Mouse (Mus musculus) heart, adult 18-20 months (tissue): ENCODE data around the gene Rbfox1. TPM values are rescaled to one million over a fixed set of nuclear protein-coding genes. Genes with fewer than 3 reads are reported as not detected.

Experiments used
- DNase-seq, 2 experiments: peaks; one replicate each; pipeline ENCODE4 v3.0.0; 2021 to 2022; ENCODE audit warnings: mixed read lengths in 1 of 2
- long read RNA-seq, 2 experiments: library from polyadenylated mRNA; stranded (forward); transcript quantifications; one replicate each; pipeline ENCODE4 v2.0.0; 2021
- total RNA-seq, 2 experiments: library from RNA; stranded (reverse); gene quantifications; 2 replicates each; pipeline ENCODE4 v1.2.3; 2021

Gene Rbfox1
- 10 to 100 TPM; 56.9 to 65.4 TPM for total RNA-seq
- long read RNA-seq, experiment 1, partial matches to known transcripts: 1 of 10 reads
- long read RNA-seq, experiment 1, other reads (novel, unspliced or antisense): 9 of 10 reads
- long read RNA-seq, experiment 2, partial matches to known transcripts: 1 of 7 reads
- long read RNA-seq, experiment 2, other reads (novel, unspliced or antisense): 6 of 7 reads

DNA sequence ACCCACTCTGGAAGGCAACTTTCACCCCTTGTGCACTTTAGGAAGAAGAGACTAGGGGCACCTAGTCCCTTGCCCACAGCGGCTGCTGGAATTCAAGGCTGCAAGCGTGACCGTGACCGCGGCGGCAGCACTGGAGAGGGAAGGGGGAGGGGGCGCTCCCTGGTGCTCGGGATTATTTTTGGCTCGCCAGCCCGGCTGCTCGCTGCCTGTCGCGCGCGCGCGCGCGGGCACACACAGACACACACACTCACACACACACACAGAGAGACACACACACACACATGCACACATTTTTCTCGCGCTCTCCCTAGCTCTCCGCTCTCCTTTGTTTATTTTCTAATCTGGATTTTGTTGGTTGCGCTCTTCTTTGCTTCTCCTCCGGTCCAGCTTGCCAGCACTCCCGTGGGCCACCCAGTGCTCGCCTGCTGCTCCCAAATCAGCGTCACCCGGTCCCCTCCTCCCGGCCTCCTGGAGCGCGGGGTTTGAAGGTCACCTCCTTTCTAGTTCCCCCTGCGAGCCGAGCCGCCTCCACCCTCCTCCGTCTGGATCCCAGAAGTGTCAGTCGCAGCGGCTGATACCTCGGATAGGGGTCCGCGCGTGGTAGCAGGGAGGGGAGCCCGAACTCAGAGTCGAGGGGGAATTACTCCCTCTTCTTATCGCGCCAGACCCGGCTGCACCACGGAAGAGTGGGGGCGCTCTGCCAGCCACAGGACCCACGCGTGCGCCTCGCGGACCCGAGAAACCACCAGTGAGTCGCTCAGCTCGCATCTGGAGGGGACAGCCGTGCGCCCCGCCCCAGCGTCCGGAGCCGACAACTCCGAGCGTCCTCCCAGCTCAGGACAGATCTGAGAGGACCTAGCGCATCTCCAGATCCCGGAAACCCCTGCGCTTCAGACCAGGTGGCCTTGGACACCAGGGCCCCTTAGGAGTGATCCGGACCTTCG, at the start of gene Rbfox1:
Rbfox1 (plus strand) TSS at position 610 of the 944 bp plus-strand sequence.
- peak in 1 of 2 experiments; percentile 6 for DNase-seq

- DNase-seq: no peak
Measured at GRCm38 (mm10) chr16:5836744-5837143, 48.4 kb upstream of the Rbfox1 start.

- DNase-seq: no peak
Measured at GRCm38 (mm10) chr16:5841167-5841566, 44.0 kb upstream of the Rbfox1 start.

DNA sequence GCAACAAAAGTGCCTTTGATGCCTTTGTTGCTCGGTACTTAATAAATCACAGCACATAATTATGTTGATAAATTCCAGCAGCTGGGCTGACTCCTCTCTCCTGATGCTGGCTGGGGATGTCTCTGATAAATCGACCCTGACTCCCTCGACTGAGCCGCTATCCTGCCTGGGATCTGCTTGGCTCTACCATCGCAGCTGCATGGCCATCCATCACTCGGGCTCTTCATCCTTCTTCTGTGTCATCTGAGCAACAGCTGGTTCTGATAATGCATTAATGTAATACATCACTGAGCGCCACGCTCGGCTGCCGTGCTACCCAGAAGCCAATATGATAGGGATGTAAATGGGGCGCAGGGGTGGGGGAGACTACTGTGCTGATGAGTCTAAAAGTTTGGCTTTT, 39.5 kb upstream of the Rbfox1 start:
- DNase-seq: no peak

GRCm38 (mm10) chr16:5853055-5853454, 32.1 kb upstream of the Rbfox1 start:
- DNase-seq: no peak

- no peak for DNase-seq
Measured at GRCm38 (mm10) chr16:5864350-5864749, 20.8 kb upstream of the Rbfox1 start.

DNA sequence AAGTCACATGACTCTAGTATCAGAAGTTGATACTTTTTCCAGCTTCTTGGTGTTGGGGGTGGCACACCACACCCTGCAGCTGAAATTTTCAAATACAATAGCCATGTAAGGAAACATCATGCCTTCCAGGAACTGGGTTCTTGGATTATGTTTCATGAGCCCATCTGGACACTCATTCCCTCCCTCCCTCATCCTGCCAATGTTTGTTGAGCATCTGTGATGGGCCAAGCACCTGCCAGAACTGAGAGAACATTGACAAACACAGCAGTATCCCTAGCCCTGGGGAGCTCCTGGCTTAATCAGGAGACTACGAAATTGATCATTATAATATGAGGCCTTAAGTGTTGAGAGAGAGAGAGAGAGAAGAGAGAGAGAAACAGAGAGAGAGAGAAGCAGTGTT, 18.2 kb upstream of the Rbfox1 start:
- DNase-seq: no peak

DNA sequence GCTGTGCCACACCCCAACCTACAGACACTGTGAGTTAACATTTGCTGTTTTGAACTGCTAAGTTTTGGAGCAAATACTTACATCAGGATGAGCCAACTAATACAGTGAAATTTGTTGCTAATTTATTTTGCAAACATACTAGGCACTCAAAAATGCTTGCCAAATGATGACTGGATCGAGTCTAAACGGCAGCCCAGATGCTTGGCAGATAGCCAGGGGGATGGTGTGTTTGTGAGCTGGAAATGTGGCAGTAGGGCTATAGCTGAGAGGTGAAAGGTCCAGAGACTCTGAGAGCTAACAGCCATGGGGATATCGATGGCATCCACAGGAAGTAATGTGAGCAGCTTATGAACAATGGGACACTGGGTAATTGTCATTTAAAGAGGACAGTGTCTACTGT, 14.8 kb upstream of the Rbfox1 start:
- DNase-seq: no peak

- DNase-seq: peak; percentile 44 to 74
Measured at GRCm38 (mm10) chr16:5881820-5882219, 3.3 kb upstream of the Rbfox1 start.

- DNase-seq: no peak
Measured at GRCm38 (mm10) chr16:5885690-5886050, 515 bp downstream of the Rbfox1 start.

DNA sequence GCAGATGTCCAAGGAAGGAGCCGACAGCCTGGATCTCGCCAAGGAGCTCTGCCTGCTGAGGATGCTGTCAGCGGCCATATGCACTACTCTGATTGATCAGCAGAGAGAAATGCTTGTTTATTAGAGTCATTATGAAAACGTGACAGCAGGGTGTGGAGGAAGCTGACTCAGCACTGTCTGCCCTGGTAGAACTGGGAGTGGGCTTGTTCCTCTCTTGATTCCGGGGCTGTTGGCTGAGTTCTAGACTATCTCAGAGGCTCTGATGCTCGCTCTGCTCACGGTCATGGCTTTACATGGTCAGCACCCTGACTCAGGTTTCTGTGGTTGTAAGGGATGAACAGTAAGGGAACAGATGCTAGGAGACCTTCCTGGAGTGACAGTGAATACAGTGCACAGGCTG, 10.4 kb downstream of the Rbfox1 start:
- no peak for DNase-seq

DNA sequence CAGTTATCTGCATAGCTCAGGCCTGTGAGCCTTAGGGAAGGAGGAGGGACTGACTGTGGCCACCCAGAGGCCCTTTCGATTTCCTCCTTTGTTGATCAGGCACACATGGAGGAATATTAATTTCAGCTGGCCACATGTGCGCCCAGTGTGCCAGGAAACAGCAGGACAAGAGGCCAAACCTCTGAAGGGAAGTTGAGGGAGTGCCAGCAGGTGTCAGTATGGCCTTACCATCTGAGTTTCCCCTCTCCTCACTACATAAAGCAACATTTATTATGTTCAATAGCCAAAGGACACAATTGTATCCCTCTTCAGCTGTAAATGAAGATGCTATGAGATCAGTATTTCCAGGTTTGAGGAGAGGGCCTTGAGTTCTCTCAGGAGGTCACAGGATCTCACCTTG, 13.2 kb downstream of the Rbfox1 start:
- peak in 1 of 2 experiments; percentile 4 for DNase-seq

- DNase-seq: no peak
Measured at GRCm38 (mm10) chr16:5910742-5911141, 25.6 kb downstream of the Rbfox1 start.

DNA sequence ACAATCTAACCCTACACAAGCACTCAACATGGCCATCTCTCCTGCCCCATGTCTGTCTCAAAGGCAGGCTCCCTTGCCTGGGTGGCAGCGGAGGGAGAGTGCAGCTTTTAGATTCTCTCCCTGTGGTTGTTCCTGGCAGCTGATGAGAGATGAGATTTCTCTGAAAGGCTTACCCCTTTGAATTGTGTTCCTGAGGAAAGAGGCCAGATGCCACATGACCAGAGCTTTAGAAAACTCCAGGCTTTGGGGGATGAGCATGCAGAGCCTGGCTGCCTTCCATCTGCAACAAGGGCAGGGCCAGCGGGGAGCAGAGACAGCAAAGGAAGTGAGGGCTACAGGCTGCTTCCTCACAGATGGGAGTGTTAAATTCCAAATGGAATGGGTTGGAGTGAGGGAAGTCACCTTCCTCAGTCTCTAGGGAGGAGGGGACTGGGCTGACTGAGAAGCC, 26.7 kb downstream of the Rbfox1 start:
- DNase-seq: peak; percentile 3 to 21

DNA sequence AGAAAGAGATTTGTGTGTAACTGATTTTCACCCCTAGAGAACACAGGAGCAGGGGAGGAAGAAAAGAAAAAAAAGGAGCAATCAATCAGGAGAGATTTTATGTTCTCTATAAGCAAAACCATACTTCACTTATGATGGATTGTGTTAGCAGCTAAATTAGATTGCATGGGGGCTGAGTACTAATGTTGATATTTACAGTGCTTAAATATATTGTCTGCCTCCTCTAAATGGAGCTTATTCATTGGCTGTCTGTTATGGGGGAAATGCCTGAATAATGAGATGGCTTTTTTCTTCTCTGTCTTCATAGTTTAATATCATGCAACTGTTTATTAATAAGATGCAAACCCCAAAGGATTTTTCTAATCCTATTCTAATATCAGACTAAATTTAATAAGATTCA, 32.8 kb downstream of the Rbfox1 start:
- no peak for DNase-seq

DNA sequence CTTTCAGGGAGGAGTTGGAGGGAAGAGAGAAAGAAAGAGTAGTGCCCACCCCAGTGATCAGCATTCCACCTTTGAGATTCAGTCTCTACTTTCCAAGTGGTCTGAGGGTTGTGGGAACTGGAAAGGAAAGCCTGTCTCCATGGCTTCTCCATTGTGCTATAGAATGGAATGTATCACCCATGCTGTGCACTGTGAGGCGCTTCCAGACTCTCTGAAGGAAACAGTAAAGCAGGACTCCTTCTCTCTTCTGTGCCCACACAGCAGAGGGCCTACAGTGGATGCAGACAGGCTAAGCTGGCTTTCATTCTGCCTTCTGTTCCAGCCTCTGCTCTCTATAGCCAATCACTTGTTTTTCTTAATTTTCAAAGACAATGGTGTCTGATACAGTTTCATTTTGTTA, 41.8 kb downstream of the Rbfox1 start:
- no peak for DNase-seq

DNA sequence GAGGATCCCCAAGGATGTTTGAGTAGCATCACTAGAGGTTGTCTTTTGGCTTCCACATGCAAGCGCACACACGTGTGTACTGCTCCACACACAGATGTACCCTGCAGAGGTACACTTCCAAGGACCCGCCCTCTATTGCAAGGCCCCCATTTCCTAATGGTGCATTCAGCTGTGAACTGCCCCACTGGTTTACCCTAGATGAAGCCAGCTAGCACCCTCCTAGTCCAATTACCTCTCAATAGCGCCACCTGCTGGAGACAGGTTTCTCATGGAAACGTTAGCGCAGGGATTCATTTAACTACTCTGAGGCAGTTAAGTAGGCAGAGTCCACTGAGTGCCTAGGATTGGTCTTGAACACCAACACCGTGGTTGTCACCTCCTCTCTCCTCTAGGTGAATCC, 46.5 kb downstream of the Rbfox1 start:
- peak; percentile 29 to 82 for DNase-seq

- peak; percentile 22 to 37 for DNase-seq
Measured at GRCm38 (mm10) chr16:5940016-5940415, 54.9 kb downstream of the Rbfox1 start.

DNA sequence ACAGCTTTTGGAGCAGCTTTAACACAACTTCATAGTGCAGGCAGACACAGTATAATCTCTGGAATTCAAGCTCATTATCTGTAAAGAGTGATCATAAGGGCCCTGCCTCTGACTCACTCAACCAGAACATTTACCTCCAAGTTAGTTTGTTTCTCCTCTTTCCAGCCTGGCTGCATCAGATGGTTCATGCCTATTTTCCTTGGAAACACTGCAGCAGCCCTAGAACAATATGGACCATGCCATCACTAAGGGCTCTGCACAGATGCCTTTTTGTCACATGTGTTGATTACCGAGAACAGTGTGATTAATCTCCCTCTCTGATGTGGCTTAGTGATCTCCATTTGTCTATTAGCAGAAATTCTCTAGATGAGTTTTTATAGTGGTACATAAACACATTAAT, 60.5 kb downstream of the Rbfox1 start:
- DNase-seq: no peak

- peak in 1 of 2 experiments; percentile 3 for DNase-seq
Measured at GRCm38 (mm10) chr16:5953106-5953505, 68.0 kb downstream of the Rbfox1 start.

DNA sequence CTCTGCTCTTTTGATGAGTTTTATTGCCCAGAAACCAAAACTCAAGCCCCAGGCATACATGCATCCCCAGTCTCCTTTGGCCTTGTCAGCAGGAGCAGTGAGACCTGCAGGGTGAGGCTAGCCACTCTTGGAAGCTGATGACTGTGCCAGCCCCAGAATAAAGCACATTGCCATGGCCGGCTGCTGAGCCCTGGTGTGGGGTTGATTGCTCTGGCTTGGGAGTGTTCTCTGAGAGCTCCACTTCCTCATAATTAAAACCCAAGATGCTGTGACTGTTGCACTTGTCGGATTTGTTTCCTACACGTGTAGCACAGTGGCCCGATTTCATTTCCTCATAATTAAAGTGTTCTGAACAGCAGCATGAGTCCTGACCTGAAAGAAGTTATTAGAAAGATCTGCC, 72.3 kb downstream of the Rbfox1 start:
- peak in 1 of 2 experiments; percentile 2 for DNase-seq

DNA sequence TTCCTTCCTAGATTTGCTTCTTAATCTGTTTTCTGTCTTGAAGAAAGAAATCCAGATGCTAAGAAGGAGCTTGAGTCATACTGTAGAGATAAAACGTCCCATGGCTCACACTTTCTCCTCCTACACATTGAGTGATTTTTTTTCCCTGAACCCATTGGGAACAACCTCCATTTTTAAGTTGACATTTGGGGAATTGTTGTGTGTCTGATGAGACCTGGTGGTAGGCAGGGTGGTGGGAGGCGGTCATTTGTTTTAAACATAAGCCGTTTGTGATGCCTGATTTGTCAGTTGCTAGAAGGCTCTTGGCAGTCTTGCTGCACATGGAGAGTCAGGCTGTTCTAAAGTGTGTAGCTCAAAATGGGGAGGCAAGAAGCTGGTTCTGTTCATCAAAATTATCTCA, 76.6 kb downstream of the Rbfox1 start:
- no peak for DNase-seq

GRCm38 (mm10) chr16:5974172-5974571, 89.0 kb downstream of the Rbfox1 start:
- DNase-seq: no peak
